Mouse (Mus musculus): Measurements from ENCODE around the gene Ybx3.

DNA sequence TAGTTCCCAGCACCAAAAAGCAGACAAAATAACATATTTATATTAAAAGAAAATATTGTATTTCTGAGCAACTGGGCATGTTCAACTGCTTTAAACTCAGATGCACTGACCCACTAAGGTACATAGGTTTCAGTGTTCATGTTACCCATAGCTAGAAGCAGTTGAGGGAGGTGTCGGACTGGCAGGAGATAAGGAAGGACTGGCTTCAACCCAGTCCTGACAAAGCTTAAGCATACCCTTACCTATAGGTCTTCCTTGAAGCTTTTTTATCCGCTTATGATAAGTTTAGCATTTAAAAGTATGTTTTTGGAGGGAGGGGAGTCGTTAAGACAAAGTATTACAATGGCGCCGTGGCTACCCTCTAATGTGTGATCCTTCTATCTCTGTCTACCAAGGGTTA, 17.5 kb downstream of the Ybx3 start:
- TF ChIP-seq POLR2A (IDR thresholded peaks at IDR 0.05; ENCODE audit: control insufficient read depth, extremely low read depth, insufficient read depth, low read length, poor library complexity) (no peak), CTCF (IDR thresholded peaks at IDR 0.05; ENCODE audit: borderline replicate concordance, control insufficient read depth, extremely low read depth, insufficient read depth, low read length, poor library complexity) (no peak)

Measured in thymus, adult 2 months (tissue).